Mouse (Mus musculus) heart, embryonic 16.5 days (tissue): ENCODE measurements around the gene Dnajb12. TPM values are rescaled to one million over a fixed set of nuclear protein-coding genes. Genes with fewer than 3 reads are reported as not detected.

Experiments used
- ATAC-seq: fragments of 200-750 bp; cut with Nextera tagmentation; replicated peaks from 2 replicates; pipeline ENCODE4 v1.8.0; 2017; ENCODE audit warnings: moderate number of reproducible peaks; ENCODE audit not compliant: insufficient read depth, low FRiP score; ENCODE audit errors: extremely low read depth
- H3K27ac ChIP-seq: fragments of 300-500 bp; sonication (generic); 2 replicates; pipeline ENCODE4 v1.5.1; 2014; ENCODE audit warnings: mild to moderate bottlenecking, low read length, control low read depth, moderate library complexity
- H3K27me3 ChIP-seq: fragments of 300-500 bp; sonication (generic); 2 replicates; pipeline ENCODE4 v1.6.1; 2014; ENCODE audit warnings: low read length, mixed read lengths; ENCODE audit not compliant: control insufficient read depth, insufficient read depth
- H3K36me3 ChIP-seq: fragments of 300-500 bp; sonication (generic); 2 replicates; pipeline ENCODE4 v1.6.1; 2014; ENCODE audit not compliant: control insufficient read depth, insufficient read depth
- H3K4me1 ChIP-seq: fragments of 300-500 bp; sonication (generic); 2 replicates; pipeline ENCODE4 v1.6.1; 2014; ENCODE audit warnings: low read length, mixed read lengths; ENCODE audit not compliant: control insufficient read depth, insufficient read depth
- H3K4me2 ChIP-seq: fragments of 300-500 bp; sonication (generic); 2 replicates; pipeline ENCODE4 v1.6.1; 2014; ENCODE audit warnings: low read depth, mild to moderate bottlenecking, control low read depth, low read length
- H3K4me3 ChIP-seq: fragments of 300-500 bp; sonication (generic); 2 replicates; pipeline ENCODE4 v1.5.1; 2014; ENCODE audit warnings: mild to moderate bottlenecking, control low read depth, low read length
- H3K9ac ChIP-seq: fragments of 300-500 bp; sonication (generic); 2 replicates; pipeline ENCODE4 v1.6.1; 2014; ENCODE audit warnings: low read length, control low read depth
- H3K9me3 ChIP-seq: fragments of 300-500 bp; sonication (generic); replicated peaks from 2 replicates; pipeline ENCODE4 v1.6.1; 2016; ENCODE audit warnings: low read length; ENCODE audit not compliant: control insufficient read depth
- WGBS: fragments of 180-500 bp; shearing (Covaris S2); extraction: QIAGEN DNeasy Blood & Tissue Kit; methylation state at CpG from one replicate; pipeline ENCODE4 v1.1.7; 2014; 5-methylcytosine and 5-hydroxymethylcytosine counted together
- polyA plus RNA-seq: library from polyadenylated mRNA; unstranded; fragments of >200 nt; fragmentation: Nextera tagmentation; extraction: Ambion mirVana; gene quantifications from 2 replicates; pipeline ENCODE4 v1.2.1, GENCODE M21; 2015

The Dnajb12 gene
- polyA plus RNA-seq, 1 experiment from 2014 or later: 26.3 TPM

GRCm38 (mm10) chr10:59932521-59932920 is 53.2 kb downstream of the Dnajb12 start:
- Histone ChIP-seq H3K36me3 (no peaks in the 10 kb centered on the region), H3K9ac (no peak overlapping the region), H3K4me2 (no peak overlapping the region), H3K27ac (no peak overlapping the region), H3K4me3 (no peak overlapping the region), H3K27me3 (no peaks in the 10 kb centered on the region), H3K9me3 (no peaks in the 10 kb centered on the region), H3K4me1 (peaks cover 3% of the 10 kb centered on the region)
- ATAC-seq: no peak
- 62% methylated on average over 6 of the region's 6 CpGs for WGBS

GRCm38 (mm10) chr10:59934039-59934438 is 54.7 kb downstream of the Dnajb12 start:
- Histone ChIP-seq H3K4me1 (peaks cover 3% of the 10 kb centered on the region), H3K27ac (no peak overlapping the region), H3K9me3 (no peaks in the 10 kb centered on the region), H3K36me3 (no peaks in the 10 kb centered on the region), H3K27me3 (no peaks in the 10 kb centered on the region), H3K9ac (no peak overlapping the region), H3K4me3 (no peak overlapping the region), H3K4me2 (no peak overlapping the region)
- WGBS: 53% methylated on average over 3 of the region's 3 CpGs
- no peak for ATAC-seq

- no peak for ATAC-seq
- peaks cover 3% of the 10 kb centered on the region for H3K4me1 ChIP-seq
- H3K27me3 ChIP-seq: no peaks in the 10 kb centered on the region
- H3K9me3 ChIP-seq: no peaks in the 10 kb centered on the region
- WGBS: 42% methylated on average over 8 of the region's 8 CpGs
- no peak overlapping the region for H3K4me2 ChIP-seq
- no peaks in the 10 kb centered on the region for H3K36me3 ChIP-seq
- H3K27ac ChIP-seq: no peak overlapping the region
- no peak overlapping the region for H3K4me3 ChIP-seq
- no peak overlapping the region for H3K9ac ChIP-seq
These were observed 56.9 kb downstream of the Dnajb12 start for GRCm38 (mm10) chr10:59936058-59936856.

- peaks cover 12% of the 10 kb centered on the region for H3K4me1 ChIP-seq
- no peaks in the 10 kb centered on the region for H3K36me3 ChIP-seq
- no peaks in the 10 kb centered on the region for H3K27me3 ChIP-seq
- no peaks in the 10 kb centered on the region for H3K9me3 ChIP-seq
- H3K4me2 ChIP-seq: no peak overlapping the region
- H3K27ac ChIP-seq: no peak overlapping the region
- no peak overlapping the region for H3K4me3 ChIP-seq
- ATAC-seq: no peak
- no peak overlapping the region for H3K9ac ChIP-seq
- 80% methylated on average over 5 of the region's 5 CpGs for WGBS
These were observed 59.3 kb downstream of the Dnajb12 start for GRCm38 (mm10) chr10:59938662-59939061.

- Histone ChIP-seq H3K9me3 (no peaks in the 10 kb centered on the region), H3K9ac (no peak overlapping the region), H3K4me2 (no peak overlapping the region), H3K27ac (no peak overlapping the region), H3K4me3 (no peak overlapping the region), H3K27me3 (no peaks in the 10 kb centered on the region), H3K4me1 (peaks cover 12% of the 10 kb centered on the region), H3K36me3 (no peaks in the 10 kb centered on the region)
- WGBS: 81% methylated on average over 1 of the region's 1 CpGs
- no peak for ATAC-seq
These were observed 59.7 kb downstream of the Dnajb12 start for GRCm38 (mm10) chr10:59939081-59939480.

GRCm38 (mm10) chr10:59942281-59942846 is 63.0 kb downstream of the Dnajb12 start:
- Histone ChIP-seq H3K4me3 (peak overlapping the region; percentile 33), H3K27ac (no peak overlapping the region; the same call in 1 of the 2 replicates), H3K4me2 (peak overlapping the region; percentile 73), H3K36me3 (no peaks in the 10 kb centered on the region), H3K4me1 (peaks cover 12% of the 10 kb centered on the region), H3K9ac (peak overlapping the region; percentile 22), H3K9me3 (no peaks in the 10 kb centered on the region), H3K27me3 (no peaks in the 10 kb centered on the region)
- ATAC-seq: no peak
- WGBS: 44% methylated on average over 21 of the region's 21 CpGs

GRCm38 (mm10) chr10:59942847-59943420 is 63.6 kb downstream of the Dnajb12 start:
- no peaks in the 10 kb centered on the region for H3K36me3 ChIP-seq
- H3K27me3 ChIP-seq: no peaks in the 10 kb centered on the region
- peaks cover 12% of the 10 kb centered on the region for H3K4me1 ChIP-seq
- WGBS: 4% methylated on average over 16 of the region's 16 CpGs
- peak overlapping the region; percentile 33 for H3K4me3 ChIP-seq
- peak overlapping the region; percentile 73 for H3K4me2 ChIP-seq
- peak overlapping the region; percentile 51 for H3K27ac ChIP-seq
- peak overlapping the region; percentile 22 for H3K9ac ChIP-seq
- ATAC-seq: 0 out of 2 replicates have a peak, but pooled peaks have one; percentile 20
- no peaks in the 10 kb centered on the region for H3K9me3 ChIP-seq

GRCm38 (mm10) chr10:59943421-59943989 is 64.1 kb downstream of the Dnajb12 start:
- no peaks in the 10 kb centered on the region for H3K36me3 ChIP-seq
- peak overlapping the region; percentile 51 for H3K27ac ChIP-seq
- no peaks in the 10 kb centered on the region for H3K27me3 ChIP-seq
- H3K4me1 ChIP-seq: peaks cover 14% of the 10 kb centered on the region
- H3K9ac ChIP-seq: peak overlapping the region; percentile 22
- peak overlapping the region; percentile 33 for H3K4me3 ChIP-seq
- peak overlapping the region; percentile 73 for H3K4me2 ChIP-seq
- ATAC-seq: peak; percentile 68
- 15% methylated on average over 13 of the region's 13 CpGs for WGBS
- no peaks in the 10 kb centered on the region for H3K9me3 ChIP-seq

- no peaks in the 10 kb centered on the region for H3K36me3 ChIP-seq
- no peaks in the 10 kb centered on the region for H3K27me3 ChIP-seq
- H3K9ac ChIP-seq: no peak overlapping the region
- H3K9me3 ChIP-seq: no peaks in the 10 kb centered on the region
- ATAC-seq: no peak
- H3K4me1 ChIP-seq: peaks cover 34% of the 10 kb centered on the region
- 83% methylated on average over 3 of the region's 3 CpGs for WGBS
- H3K4me3 ChIP-seq: no peak overlapping the region
- no peak overlapping the region for H3K4me2 ChIP-seq
- no peak overlapping the region for H3K27ac ChIP-seq
These were observed 66.1 kb downstream of the Dnajb12 start for GRCm38 (mm10) chr10:59945416-59945815.
